8 mouse cellular contexts compared by ENCODE assay signal in the genomic region with DNA sequence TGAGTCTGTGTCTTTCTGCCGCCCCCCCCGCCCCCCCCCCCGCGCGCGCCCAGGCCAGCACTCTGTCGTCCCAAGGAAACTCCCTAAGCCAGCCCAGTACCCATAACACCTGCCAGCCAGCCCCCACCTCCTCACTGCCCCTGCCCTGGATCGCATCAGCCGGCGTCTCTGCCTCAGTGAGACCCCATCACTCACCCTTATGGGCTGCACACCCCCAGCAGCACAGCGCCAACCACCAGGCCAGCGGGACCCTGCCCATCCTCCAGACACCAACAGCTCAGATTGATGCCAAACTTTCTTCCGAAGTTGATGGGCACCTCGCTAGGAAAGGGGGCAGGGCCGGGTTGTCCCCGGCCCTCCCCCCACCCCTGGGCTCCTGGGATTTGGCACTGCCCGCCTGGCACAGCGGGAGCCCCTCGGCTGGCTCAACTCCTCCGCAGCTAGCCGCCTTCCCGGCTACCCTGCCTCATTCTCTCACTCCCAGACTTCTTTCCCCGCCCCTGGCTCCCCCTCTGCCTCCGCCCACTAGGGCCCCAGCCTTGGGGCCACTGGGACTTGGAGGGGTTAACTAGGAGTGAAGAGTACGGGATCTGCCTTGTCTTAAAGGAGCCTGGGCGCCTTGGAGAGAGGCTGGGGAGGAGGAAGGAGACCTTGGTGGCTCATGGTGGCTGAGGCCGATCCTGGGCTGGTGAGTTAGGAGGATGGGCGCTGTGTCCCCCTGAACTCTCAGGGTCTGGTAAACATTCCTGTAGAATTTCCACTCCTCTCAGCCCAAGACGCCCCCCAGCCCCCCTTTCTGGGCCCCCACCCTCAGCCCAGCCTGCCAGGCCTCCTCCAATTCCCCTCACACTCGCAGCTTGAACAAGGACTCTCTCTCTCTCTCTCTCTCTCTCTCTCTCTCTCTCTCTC. TPM values are rescaled to one million over a fixed set of nuclear protein-coding genes. Genes with fewer than 3 reads are reported as not detected.
DNase-seq lines count a peak whose midpoint lies in the region; ATAC-seq and TF ChIP-seq lines count a peak whose summit lies in the region.

Gene Axl (minus strand): TSS at position 486 of the 909 bp plus-strand sequence.

- no peak for TF ChIP-seq POLR2A in ES-Bruce4 (IDR thresholded peaks at IDR 0.05; ENCODE audit: insufficient read depth, low read length)
- TF ChIP-seq POLR2A in myocyte (IDR thresholded peaks at IDR 0.05; ENCODE audit: insufficient read length, low read depth), result peak; percentile 52

- peak; percentile 62; the same call in 1 of the 2 replicates for ATAC-seq in heart, embryonic 13.5 days (ENCODE audit: extremely low read depth, insufficient number of reproducible peaks, low FRiP score, low TSS enrichment)
- peak; percentile 92 for ATAC-seq in kidney, embryonic 16.5 days (ENCODE audit: low FRiP score, low TSS enrichment)
- peak; percentile 62 for ATAC-seq in liver, embryonic 11.5 days (replicated peaks; ENCODE audit: low FRiP score)

- H3K4me1 ChIP-seq in ES-Bruce4 (ENCODE audit: control insufficient read depth, insufficient read depth, low read length), result no peaks in the 10 kb centered on the region
- H3K4me1 ChIP-seq in forebrain, embryonic 10.5 days, result peaks cover 52% of the 10 kb centered on the region
- peaks cover 43% of the 10 kb centered on the region for H3K4me1 ChIP-seq in heart, embryonic 13.5 days
- H3K4me1 ChIP-seq in kidney, embryonic 16.5 days (ENCODE audit: insufficient read depth, low read length), result peaks cover 19% of the 10 kb centered on the region
- peaks cover 23% of the 10 kb centered on the region for H3K4me1 ChIP-seq in liver, embryonic 11.5 days (replicated peaks; ENCODE audit: control insufficient read depth, insufficient read depth, low read length)

- H3K4me2 ChIP-seq in heart, embryonic 13.5 days, result peak within 1 kb of the TSS; percentile 91
- peak within 1 kb of the TSS; percentile 89 for H3K4me2 ChIP-seq in kidney, embryonic 16.5 days (replicated peaks; ENCODE audit: low read depth, low read length)
- peak within 1 kb of the TSS; percentile 67 for H3K4me2 ChIP-seq in liver, embryonic 11.5 days
- peak within 1 kb of the TSS; percentile 78 for H3K4me2 ChIP-seq in myocyte (ENCODE audit: low read depth)

- under 1% methylated on average over 29 of the region's 30 CpGs for WGBS in forebrain, embryonic 10.5 days
- WGBS in heart, embryonic 13.5 days, result 1% methylated on average over 26 of the region's 30 CpGs
- WGBS in kidney, embryonic 16.5 days, result 1% methylated on average over 21 of the region's 30 CpGs
- WGBS in liver, embryonic 11.5 days, result 2% methylated on average over 27 of the region's 30 CpGs

- peak within 1 kb of the TSS; percentile 30 for H3K4me3 ChIP-seq in ES-Bruce4 (ENCODE audit: low read depth, low read length)
- peak within 1 kb of the TSS; percentile 70 for H3K4me3 ChIP-seq in forebrain, embryonic 10.5 days
- peak within 1 kb of the TSS; percentile 76 for H3K4me3 ChIP-seq in heart, embryonic 13.5 days
- H3K4me3 ChIP-seq in kidney, embryonic 16.5 days (ENCODE audit: low read length), result peak within 1 kb of the TSS; percentile 70
- peak within 1 kb of the TSS; percentile 52 for H3K4me3 ChIP-seq in liver, embryonic 11.5 days (ENCODE audit: low read depth, low read length)
- H3K4me3 ChIP-seq in myocyte, result peak within 1 kb of the TSS; percentile 73

- H3K27me3 ChIP-seq in ES-Bruce4 (ENCODE audit: control insufficient read depth, insufficient read depth, low read length, poor library complexity, severe bottlenecking) (no peaks in the 10 kb centered on the region), myocyte (ENCODE audit: control insufficient read depth, insufficient read depth, insufficient read length) (no peaks in the 10 kb centered on the region)
- peaks cover 21% of the 10 kb centered on the region; the same call in 1 of the 2 replicates for H3K27me3 ChIP-seq in forebrain, embryonic 10.5 days (ENCODE audit: poor library complexity, severe bottlenecking)
- 0 out of 2 replicates have a peak, but pooled peaks cover 3% of the 10 kb centered on the region for H3K27me3 ChIP-seq in heart, embryonic 13.5 days (replicated peaks)
- H3K27me3 ChIP-seq in kidney, embryonic 16.5 days (ENCODE audit: insufficient read depth, low read length), result no peaks in the 10 kb centered on the region
- peaks cover 4% of the 10 kb centered on the region for H3K27me3 ChIP-seq in liver, embryonic 11.5 days (replicated peaks; ENCODE audit: control insufficient read depth, insufficient read depth, low read length)

- no peaks in the 10 kb centered on the region for H3K9me3 ChIP-seq in ES-Bruce4 (replicated peaks; ENCODE audit: control insufficient read depth, insufficient read depth, low read length, poor library complexity, severe bottlenecking)
- H3K9me3 ChIP-seq in forebrain, embryonic 10.5 days, result no peaks in the 10 kb centered on the region
- no peaks in the 10 kb centered on the region for H3K9me3 ChIP-seq in heart, embryonic 13.5 days
- no peaks in the 10 kb centered on the region for H3K9me3 ChIP-seq in kidney, embryonic 16.5 days (ENCODE audit: low read length)
- H3K9me3 ChIP-seq in liver, embryonic 11.5 days (ENCODE audit: control insufficient read depth, low read length), result no peaks in the 10 kb centered on the region

- no peak for TF ChIP-seq EP300 in ES-Bruce4 (IDR thresholded peaks at IDR 0.05; ENCODE audit: insufficient read depth, low read depth, low read length)

- H3K36me3 ChIP-seq in ES-Bruce4 (ENCODE audit: control insufficient read depth, insufficient read depth, low read length, poor library complexity, severe bottlenecking) (no peaks in the 10 kb centered on the region), myocyte (ENCODE audit: control insufficient read depth, insufficient read depth) (no peaks in the 10 kb centered on the region)
- no peaks in the 10 kb centered on the region; the same call in 1 of the 2 replicates for H3K36me3 ChIP-seq in forebrain, embryonic 10.5 days (replicated peaks)
- peaks cover 6% of the 10 kb centered on the region for H3K36me3 ChIP-seq in heart, embryonic 13.5 days
- 0 out of 2 replicates have a peak, but pooled peaks cover 5% of the 10 kb centered on the region for H3K36me3 ChIP-seq in kidney, embryonic 16.5 days (ENCODE audit: insufficient read depth, low read length)
- H3K36me3 ChIP-seq in liver, embryonic 11.5 days (ENCODE audit: control insufficient read depth, insufficient read depth, low read length), result no peaks in the 10 kb centered on the region

- peak; percentile 13 for DNase-seq in brain, adult 2 months (ENCODE audit: low read depth, low spot score)
- peak; percentile 79 for DNase-seq in forebrain, embryonic 10.5 days (ENCODE audit: extremely low spot score, low spot score)
- DNase-seq in liver, embryonic 11.5 days (ENCODE audit: low spot score), result peak; percentile 66
- peak; percentile 69 for DNase-seq in urinary bladder, postnatal 25 days (ENCODE audit: low spot score)

- H3ac ChIP-seq in myocyte (ENCODE audit: control insufficient read depth, insufficient read length), result peak within 1 kb of the TSS; percentile 32

- H3K27ac ChIP-seq in ES-Bruce4 (ENCODE audit: insufficient read depth, low read length), result no peak within 1 kb of the TSS
- peak within 1 kb of the TSS; percentile 89 for H3K27ac ChIP-seq in forebrain, embryonic 10.5 days
- peak within 1 kb of the TSS; percentile 70 for H3K27ac ChIP-seq in heart, embryonic 13.5 days (replicated peaks)
- peak within 1 kb of the TSS; percentile 68 for H3K27ac ChIP-seq in kidney, embryonic 16.5 days (ENCODE audit: low read length)
- peak within 1 kb of the TSS; percentile 43; the same call in 1 of the 2 replicates for H3K27ac ChIP-seq in liver, embryonic 11.5 days (ENCODE audit: low read depth, low read length)

- peak within 1 kb of the TSS; percentile 11 for H3K9ac ChIP-seq in ES-Bruce4 (ENCODE audit: low read depth, poor library complexity, severe bottlenecking)
- H3K9ac ChIP-seq in heart, embryonic 13.5 days, result peak within 1 kb of the TSS; percentile 86
- H3K9ac ChIP-seq in kidney, embryonic 16.5 days (replicated peaks; ENCODE audit: low read length), result peak within 1 kb of the TSS; percentile 76
- peak within 1 kb of the TSS; percentile 44 for H3K9ac ChIP-seq in liver, embryonic 11.5 days (ENCODE audit: low read depth, low read length)

- H3K79me2 ChIP-seq in myocyte (ENCODE audit: control insufficient read depth, insufficient read depth), result peaks cover 32% of the 10 kb centered on the region

- TF ChIP-seq CTCF in ES-Bruce4 (IDR thresholded peaks at IDR 0.05; ENCODE audit: low read depth, low read length), result no peak

TF ChIP-seq in myocyte, 11 proteins besides CTCF, POLR2A, EP300 and RAD21:
- TF ChIP-seq MYOG (IDR thresholded peaks at IDR 0.05; ENCODE audit: control insufficient read depth in 1 of 3, insufficient read depth in 1 of 3, insufficient read length in 2 of 3, low read depth in 2 of 3), result peak in 1 of 3 experiments; percentile 49
- no peak for TF ChIP-seq TCF3 (IDR thresholded peaks at IDR 0.05; ENCODE audit: insufficient read length, low read depth)
- TF ChIP-seq MYOD1 (IDR thresholded peaks at IDR 0.05; ENCODE audit: control insufficient read depth in 1 of 3, insufficient read length in 2 of 3, low read depth in 2 of 3), result peak in 2 of 3 experiments; percentile 34 to 41
- TF ChIP-seq POLR2AphosphoS2 (IDR thresholded peaks at IDR 0.05; ENCODE audit: insufficient read length, low read depth), result peak; percentile 7

RNA-seq across cellular contexts. Expression of gene Axl, which starts in this region (rescaled TPM):
- polyA plus RNA-seq in ES-Bruce4 (2011; ENCODE audit: insufficient read depth, insufficient read length, low read depth, missing spikeins) (16.4 and 21.5 TPM in 2 replicates), myocyte (2012; fragmentation: generic; extraction: Trizol) (112 TPM)
- 19.3 and 19.5 TPM in 2 replicates for polyA plus RNA-seq in forebrain, embryonic 10.5 days (2016; fragmentation: Nextera tagmentation; extraction: Ambion mirVana)
- 47.3 and 48.6 TPM in 2 replicates for polyA plus RNA-seq in heart, embryonic 13.5 days (2015; fragmentation: Nextera tagmentation; extraction: Ambion mirVana)
- 91.5 and 96.5 TPM in 2 replicates for polyA plus RNA-seq in kidney, embryonic 16.5 days (2015; fragmentation: Nextera tagmentation; extraction: Ambion mirVana)
- 34.2 and 35.4 TPM in 2 replicates for polyA plus RNA-seq in liver, embryonic 11.5 days (2014; fragmentation: Nextera tagmentation; extraction: Ambion mirVana)

Comparison
In these comparisons a context has a peak if more than half of its experiments do, and no peak if none do; other contexts are left out.
1. H3K9ac ChIP-seq: peak in every context shown above with its lines; median percentile 86 in heart, embryonic 13.5 days; 76 in kidney, embryonic 16.5 days; 44 in liver, embryonic 11.5 days; 11 in ES-Bruce4.
2. DNase-seq: peak in every context shown above with its lines; median percentile 79 in forebrain, embryonic 10.5 days; 69 in urinary bladder, postnatal 25 days; 66 in liver, embryonic 11.5 days; 13 in brain, adult 2 months.